Mouse (Mus musculus): Measurements from ENCODE around the gene Zfp512.
"Not testable (repeated sequence)": the region's sequence is repeated elsewhere in the genome, so short reads cannot be mapped to it uniquely, and the experiment has no call there.

Gene Zfp512

DNA sequence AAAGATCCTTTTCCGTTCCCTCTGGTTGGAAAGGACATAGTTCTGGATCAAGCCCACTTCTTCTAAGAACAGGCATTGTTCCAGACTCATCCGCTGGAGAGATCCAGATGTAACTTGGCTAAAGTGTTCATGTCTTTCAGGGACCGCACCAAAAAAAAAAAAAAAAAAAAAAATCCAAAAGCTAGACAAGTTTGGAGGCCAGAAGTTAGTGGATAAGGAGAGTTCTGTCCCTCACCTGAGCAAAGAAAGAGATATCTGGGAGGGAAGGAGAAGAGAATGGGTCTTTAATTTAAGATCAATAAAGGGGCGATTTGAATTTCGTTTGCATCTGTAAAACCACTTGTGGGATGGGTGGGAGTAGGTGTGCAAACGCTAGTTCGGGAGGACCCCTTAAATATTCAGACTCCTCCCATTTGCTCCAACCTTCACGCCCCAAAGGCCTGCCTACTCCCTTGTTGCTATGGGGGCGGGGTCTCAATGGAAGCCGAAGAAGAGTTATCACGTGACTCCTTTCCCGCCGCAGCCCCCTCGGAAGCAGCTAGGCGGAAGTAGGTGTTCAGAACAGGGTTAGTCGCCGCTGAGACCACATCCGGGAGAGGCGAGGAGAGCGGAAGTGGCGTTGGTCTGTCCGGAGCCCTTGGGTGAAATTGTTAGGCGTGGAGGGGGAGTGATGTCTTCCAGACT, at the start of gene Zfp512:
Gene Zfp512 (plus strand): TSS at position 554 of the 684 bp plus-strand sequence.
- DNase-seq (ENCODE audit: low spot score in 2 of 2): peak; percentile 80 to 93

DNA sequence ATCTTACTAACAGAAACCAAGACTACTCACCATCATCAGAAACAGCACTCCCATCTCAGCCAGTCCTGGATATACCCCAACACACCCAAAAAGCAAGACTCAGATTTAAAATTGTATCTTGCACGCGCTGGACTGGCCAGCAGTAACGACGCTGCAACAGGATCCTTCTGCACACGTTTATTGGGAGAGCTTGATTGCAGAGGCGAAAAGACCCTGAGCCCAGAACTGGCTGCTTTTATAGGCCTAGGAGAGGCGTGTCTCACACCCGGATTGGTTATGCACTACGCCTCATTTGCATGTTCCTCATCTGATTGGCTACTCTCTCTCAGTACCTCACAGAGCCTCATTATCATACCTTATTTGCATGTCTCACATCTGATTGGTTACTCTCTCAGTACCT, 17.5 kb upstream of the Zfp512 start:
- not testable (repeated sequence) for DNase-seq (ENCODE audit: low spot score in 2 of 2)

DNA sequence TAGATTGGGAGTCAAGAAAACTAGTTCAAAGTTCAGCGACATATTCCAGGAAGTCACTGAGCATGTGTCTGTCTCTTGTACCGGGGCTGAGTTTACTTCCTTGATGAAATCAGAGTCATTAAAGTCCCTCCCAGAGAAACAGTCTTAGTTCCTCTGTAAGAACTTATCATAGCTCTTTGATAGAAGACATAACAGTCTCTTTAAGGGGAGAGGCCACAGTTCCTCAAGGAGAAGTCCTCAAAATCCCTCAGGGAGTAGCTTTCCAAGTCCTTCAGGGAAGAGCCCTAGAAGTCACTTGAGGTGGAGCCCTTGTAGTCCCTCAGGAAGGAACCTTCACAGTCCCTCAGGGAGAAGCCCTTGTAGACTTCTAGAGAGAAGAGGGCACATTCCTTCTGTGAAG, 895 bp upstream of the Zfp512 start:
- no peak for DNase-seq (ENCODE audit: low spot score in 2 of 2)

DNA sequence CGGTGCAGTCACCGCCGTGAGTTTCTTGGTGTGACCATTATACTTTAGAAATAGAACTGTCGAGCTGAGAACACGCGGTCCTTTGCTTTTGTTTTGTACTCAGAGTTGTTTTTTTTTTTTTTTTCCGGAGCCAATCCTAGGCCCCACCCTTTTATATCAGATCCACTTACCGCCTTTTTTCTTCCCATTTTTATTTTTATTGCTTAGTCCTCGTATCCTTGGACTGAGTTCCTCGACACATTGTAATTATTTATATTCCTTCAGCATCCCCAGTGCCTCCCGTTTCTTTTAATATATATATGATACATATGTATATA, 289 bp downstream of the Zfp512 start:
- DNase-seq (ENCODE audit: low spot score in 2 of 2): no peak

DNA sequence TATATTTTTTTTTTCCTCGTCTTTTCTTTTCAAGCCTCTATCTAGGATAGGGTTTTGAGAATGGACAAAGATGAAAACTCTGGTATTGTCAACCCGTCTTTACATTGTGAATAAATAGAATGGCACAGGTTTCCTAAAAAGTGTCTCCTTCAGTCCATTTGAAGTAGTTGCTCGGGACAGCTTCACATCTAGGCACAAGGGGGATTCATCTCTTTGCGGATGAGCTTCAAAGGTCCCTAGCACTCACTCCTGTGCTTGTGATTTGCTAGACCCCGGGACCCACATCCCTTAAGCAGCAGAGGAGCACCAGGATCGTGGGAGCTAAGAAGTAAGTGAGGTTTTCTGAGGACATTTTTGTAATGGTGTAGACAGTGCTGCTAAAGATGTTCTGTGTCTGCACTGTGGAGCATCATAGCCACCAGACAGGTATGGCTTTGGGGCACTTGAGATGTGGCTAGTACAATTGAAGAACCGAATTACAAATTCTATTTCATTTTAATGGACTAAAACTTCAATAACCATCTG, 717 bp downstream of the Zfp512 start:
- no peak for DNase-seq (ENCODE audit: low spot score in 2 of 2)

DNA sequence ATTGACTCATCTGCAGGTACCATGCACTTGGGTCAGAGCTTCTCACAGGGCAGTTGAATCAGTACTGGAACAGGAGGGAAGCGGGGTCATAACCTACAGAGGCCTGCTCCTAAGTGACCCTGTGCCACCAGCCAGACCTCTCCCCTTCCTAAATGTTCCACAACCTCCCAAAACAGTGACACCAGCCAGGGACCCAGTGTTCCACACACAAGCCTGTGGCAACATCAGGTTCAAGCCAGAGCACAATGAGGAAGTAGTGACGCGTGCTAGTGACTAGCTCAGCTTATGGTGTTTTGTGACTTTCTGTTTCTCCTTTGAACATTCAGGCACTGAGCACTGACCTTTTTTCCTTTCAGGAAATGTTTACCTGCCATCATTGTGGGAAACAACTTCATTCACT, 15.6 kb downstream of the Zfp512 start:
- no peak for DNase-seq (ENCODE audit: low spot score in 2 of 2)

DNA sequence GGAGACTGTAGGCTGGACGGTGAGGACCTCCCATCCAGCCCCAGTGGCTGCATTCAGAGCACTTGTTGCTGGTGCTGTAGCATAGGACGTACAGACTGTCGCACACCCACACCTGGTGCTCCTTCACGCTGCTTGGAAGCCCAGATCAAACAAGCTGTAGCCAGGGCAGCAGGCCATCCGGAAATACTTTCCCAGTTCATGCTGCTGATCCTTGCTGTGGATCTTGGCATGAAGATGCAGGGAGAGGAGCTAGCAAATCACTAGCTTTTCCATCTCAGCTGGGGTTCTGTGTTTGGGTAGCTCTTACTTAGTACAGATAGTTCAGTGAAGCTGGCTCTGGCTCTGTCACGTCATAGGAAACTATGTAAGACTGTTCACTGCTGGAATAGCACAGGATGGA, 17.5 kb downstream of the Zfp512 start:
- no peak for DNase-seq (ENCODE audit: low spot score in 2 of 2)

DNA sequence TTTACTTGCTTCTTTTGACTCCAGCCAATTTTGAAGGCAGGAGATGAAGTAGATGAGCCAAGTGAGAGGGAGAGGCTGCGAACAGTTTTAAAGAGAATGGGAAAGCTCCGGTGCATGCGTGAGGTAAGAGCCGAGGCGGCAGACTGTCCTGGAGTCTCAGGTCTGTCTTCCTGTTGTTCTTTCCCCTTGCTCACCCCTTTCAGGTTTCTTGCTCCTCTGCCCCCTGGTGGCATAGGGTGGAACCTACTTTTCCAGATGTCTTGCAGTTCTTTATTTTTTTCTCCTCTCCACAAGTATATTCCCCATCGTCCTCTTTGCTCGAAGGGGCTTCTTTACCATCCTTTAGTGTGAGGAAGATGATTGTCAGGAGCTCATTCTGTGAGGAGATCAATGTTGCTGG, 18.1 kb downstream of the Zfp512 start:
- DNase-seq (ENCODE audit: low spot score in 2 of 2): peak; percentile 38 to 41

DNA sequence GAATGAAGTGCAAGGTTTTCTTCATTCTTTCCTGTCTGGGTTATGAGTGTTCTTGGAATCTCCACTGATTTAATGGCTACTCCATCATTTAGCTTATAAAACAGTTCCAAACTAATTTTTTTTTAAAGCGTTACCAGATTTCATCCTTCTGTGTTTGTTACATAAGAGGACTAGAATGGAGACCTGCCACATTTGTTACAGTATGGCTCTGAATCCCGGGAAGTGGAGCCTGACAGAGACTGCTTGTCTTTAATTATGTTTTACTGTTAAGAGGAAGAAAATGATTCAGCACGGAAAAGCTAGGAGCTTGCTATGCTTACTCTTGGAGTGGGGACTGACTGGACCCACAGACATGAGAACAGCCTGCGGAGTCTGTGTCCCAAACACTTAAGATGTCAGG, 28.3 kb downstream of the Zfp512 start:
- DNase-seq (ENCODE audit: low spot score in 2 of 2): no peak

DNA sequence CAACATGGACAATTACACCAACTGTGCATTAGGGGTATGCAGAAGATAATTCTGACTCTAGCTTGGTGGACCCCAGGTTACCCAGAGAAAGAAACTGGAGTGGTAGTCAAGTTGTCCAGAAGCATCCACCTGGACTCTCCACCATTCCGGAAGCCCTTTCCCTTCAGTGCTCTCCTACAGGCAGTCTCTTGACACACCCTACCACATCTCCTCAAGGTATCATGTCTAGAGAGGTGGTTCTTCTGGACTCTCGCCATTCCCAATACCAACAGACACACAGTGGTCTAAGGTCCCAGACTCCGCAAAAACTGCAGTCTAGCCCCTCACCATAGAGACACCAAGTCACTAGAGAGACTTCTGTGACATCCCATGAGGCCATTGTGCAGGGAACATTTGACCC, 33.2 kb downstream of the Zfp512 start, which contains the start of gene 4930548H24Rik:
Gene 4930548H24Rik (plus strand): TSS at position 301 of the 400 bp plus-strand sequence.
- no peak for DNase-seq (ENCODE audit: low spot score in 2 of 2)

DNA sequence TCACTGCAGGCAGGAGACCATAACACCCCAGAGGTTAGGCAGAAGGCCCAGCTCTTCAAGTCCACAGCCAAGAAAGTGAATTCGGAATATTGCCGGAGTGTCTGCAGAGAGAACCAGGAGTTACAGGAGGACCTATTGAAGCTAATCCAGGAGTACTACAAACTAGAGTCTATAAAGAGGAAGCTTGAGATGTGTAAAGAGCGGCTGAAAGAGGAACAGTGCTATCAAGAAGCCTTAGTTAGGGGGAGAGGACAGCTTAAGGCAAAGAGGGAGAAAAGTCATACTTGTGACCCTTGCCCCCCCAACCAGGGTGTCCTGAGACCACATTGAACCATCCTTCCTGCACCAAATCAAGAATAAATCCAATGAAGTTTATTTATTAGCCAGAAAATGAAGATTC, 35.7 kb downstream of the Zfp512 start:
- no peak for DNase-seq (ENCODE audit: low spot score in 2 of 2)

DNA sequence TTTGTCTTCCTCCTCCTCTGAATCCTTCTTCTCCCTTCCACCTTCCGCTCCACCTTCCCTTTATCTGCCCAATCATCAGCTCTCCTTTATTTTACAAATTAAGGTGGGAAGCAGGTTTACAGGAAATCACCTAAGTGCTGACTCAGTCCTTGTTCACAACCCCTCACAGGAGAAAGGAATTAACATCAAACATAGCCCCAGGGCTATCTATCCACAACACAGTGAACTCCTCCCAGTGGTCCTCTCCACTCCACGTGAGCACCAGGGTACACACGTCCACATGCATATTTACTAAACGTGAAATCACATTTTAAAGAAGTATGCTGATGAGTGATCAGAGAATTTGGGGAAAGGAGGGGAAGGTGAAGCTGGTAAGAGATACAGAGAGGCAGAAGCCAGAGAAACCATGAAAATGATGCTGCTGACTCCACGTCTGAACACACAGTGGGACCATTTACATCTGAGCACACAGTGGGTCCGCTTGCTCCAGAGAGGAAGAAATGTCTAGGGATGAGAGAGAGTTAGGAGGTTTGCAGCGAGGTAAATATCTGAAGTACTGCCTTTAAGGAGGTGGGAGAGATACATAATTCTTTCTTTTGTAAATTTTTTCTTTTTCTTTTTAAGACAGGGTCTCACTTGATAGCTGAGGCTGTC, 37.0 kb downstream of the Zfp512 start:
- DNase-seq (ENCODE audit: low spot score in 2 of 2): no peak

DNA sequence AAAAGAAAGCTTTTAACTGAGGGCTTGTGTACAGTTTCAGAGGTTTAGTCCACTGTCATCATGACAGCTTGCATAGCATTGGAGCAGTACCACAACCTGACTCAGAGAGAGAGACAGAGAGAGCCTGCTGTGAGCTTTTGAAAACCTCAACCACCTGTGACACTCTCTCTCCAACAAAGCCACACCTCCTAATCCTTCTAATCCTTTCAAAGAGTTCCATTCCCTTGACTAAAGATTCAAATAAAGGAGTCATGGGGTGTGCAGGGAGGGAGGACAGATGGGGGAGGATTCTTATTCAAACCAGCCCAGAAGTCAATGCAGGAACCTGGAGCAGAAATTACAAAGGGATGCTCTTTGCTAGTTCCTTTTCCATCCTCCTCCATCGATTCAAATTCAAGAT, 39.8 kb downstream of the Zfp512 start:
- no peak for DNase-seq (ENCODE audit: low spot score in 2 of 2)

DNA sequence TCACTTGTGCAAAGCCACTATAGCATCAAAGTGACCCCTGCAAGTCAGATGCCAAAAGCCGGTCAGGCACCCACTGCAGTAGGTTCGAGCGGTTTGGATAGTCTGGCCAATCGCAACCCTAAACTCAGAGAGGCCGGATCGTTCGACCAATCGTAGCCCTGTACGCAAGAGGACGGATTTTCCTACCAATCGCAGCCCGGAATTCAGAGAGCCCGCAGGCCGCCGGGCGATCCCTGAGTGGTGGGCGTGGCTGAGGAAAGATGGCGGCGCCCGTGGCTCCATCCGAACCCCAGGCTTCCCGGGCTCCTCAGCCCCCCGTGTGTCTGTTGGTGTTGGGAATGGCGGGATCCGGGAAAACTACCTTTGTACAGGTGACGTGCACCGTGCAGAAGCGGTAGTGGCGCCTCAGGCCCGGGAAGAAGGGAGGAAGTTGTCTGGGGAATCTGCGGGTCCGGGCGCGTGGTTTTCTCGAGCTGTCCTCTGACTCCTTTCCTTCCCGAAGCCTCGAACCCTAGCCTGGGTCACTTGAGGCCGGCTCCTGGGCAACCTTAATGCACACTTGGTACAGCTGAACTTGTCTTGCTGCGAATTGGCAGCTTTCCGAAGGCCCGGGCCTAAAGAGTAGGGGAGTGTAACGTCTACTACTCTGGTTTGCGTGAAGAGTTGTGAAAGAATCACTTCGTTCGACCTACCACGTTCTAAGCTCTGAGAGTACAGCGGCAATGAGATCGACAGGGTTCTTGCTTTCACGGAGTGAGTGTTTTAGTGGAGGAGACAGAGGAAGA, 42.5 kb downstream of the Zfp512 start, which contains the start of gene Gpn1:
Gene Gpn1 (plus strand): TSS at position 229 of the 785 bp plus-strand sequence.
- peak; percentile 80 to 89 for DNase-seq (ENCODE audit: low spot score in 2 of 2)

DNA sequence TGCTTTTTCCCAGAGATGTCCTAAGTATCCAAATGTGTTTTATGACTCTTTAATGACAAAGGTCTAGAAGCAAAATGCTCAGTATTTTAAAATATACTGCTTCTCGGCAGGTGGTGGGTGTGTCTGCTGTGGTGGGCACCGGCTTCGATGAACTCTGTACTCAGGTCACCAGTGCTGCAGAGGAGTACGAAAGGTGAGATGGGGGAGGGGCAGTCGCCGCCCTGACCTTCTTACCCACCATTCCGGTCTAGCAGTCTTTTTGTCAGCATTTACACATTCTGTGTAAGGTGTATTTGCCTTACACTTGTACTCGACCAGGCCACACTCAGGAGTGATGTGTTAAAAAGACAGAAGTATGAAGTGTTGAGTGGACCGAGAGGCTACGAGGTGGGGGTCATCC, 52.6 kb downstream of the Zfp512 start:
- DNase-seq (ENCODE audit: low spot score in 2 of 2): no peak

DNA sequence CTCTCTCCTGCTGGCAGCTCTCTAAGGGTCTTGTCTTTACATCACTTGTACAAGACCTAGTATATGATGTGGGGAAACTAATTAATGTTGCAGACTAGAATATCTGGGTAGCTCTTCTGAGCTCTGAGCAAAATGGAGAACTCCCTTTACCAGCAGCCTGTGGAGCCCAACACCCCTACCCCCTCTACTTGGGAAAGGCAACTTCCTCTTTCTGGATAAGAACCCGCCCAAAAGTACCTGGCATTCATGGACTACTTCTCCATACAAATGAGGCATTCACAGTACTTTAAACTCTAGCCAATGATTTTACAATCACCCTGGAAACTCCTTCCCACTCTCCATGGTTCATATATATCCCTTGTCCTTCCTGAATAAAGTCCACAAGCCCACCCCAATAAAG, 60.2 kb downstream of the Zfp512 start:
- no peak for DNase-seq (ENCODE audit: low spot score in 2 of 2)

DNA sequence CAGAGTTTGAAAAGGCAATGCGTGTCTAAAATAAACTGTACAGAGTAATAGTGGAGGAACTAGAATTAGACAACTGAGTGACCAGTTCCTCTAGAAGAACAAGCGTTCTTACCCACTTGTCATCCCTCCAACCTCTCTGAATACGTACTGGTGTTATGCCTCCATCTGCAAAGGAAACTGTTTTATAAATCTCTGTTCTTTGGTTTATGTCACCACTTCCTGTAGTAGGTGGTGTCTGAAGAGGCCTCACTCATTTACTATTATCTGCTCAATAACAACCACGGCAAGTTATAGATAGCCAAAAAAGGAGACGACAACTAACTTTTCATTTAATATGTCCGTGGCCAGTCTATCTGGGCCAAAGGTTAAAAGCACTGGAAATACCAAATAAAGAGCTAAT, 68.3 kb downstream of the Zfp512 start:
- no peak for DNase-seq (ENCODE audit: low spot score in 2 of 2)

DNA sequence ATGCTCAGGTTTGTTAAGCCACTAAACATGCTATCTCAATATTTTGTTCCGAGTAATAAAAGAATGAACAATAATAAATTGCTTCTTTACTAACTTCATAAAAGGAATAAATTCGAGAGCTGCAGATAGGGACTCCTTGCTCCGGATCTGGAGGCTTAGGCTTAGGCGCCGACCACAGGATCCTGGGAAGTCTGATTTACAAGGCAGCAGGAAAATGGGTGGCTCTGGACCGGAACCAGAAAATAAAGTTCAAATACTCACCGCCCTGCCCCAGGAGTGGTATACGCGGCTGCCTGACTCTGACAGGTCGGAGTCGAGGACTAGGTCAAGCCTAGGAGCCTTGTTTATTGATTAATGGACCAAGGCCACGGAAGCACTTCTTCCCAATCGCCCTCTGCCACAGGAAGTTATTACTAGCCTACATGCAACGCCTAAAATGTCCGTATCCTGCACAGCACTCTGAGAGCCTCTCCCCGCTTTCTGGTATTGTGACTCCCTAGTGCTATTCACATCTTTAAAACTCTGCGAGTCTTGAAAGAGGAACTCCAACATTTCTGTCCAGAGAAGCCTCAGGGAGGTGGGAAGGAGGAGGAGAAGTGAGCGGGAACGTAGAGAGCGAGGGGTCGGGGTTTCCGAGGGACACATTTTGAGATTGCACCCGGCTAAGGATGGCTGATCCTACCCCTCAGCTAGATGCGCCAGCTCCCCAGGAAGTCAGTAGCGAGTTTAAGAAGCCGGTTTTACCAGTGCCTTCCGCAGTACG, 74.3 kb downstream of the Zfp512 start, which contains the start of gene Slc4a1ap:
Gene Slc4a1ap (plus strand): TSS at position 642 of the 763 bp plus-strand sequence.
- DNase-seq (ENCODE audit: low spot score in 2 of 2): peak; percentile 69 to 73

DNA sequence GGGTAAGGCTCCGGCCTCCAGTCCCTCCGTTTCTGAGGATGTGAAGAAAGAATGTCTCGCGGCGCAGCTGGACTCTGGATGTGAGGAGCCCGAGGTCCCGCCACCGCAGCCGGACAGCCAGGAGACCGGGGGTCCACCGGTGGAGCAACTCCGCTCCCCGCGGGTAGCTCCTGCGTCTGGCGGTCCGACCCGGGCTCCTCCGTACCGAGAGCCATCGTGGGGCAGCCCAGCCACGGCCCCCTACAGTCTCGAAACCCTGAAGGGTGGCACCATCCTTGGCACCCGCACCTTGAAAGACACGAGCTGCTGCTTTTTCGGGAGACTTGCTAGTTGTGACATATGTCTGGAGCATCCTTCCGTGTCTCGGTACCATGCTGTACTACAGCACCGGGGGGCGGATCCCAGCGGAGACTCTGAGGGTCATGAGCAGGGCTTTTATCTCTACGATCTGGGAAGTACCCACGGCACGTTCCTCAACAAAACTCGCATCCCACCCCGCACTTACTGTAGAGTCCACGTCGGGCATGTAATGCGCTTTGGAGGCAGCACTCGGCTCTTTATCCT, 75.0 kb downstream of the Zfp512 start:
- DNase-seq (ENCODE audit: low spot score in 2 of 2): no peak

DNA sequence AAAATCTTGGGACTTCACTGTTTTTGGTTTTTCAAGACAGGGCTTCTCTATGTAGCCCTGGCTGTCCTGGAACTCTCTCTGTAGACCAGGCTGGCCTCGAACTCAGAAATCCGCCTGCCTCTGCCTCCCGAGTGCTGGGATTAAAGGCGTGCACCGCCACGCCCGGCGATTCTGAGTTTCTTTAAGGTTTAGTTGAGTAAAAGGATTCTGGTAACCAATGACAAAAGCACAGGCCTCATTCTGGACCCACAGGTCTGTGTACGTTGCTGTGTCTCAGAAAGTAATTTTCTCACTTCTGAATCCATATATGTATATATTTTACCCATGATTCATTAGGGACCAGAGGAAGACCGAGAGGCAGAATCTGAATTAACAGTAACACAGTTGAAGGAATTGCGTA, 75.5 kb downstream of the Zfp512 start, which contains the start of gene Supt7l:
Gene Supt7l (minus strand): TSS at position 101 of the 400 bp plus-strand sequence.
- DNase-seq (ENCODE audit: low spot score in 2 of 2): not testable (repeated sequence)

DNA sequence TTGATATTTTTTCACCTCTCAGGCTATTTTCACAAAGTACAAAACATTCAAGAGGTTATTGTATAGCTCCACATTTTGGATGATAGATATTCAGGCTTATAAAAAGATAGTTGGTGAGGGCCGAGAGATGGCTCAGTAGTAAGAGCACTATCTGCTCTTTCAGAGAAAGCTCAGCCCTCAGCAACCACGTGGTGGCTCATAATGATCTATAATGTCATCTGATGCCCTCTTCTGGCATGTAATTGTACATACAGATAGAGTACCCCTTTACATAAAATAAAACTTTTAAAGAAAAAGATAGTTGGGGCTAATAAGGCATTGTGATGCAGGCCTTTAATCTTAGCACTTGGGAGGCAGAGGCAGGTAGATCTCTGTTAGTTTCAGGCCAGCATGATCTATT, 76.3 kb downstream of the Zfp512 start:
- no peak for DNase-seq (ENCODE audit: low spot score in 2 of 2)

Measured in urinary bladder, postnatal 36 days (tissue).